Comparison of ENCODE assay signal across 8 mouse cellular contexts in the genomic region with DNA sequence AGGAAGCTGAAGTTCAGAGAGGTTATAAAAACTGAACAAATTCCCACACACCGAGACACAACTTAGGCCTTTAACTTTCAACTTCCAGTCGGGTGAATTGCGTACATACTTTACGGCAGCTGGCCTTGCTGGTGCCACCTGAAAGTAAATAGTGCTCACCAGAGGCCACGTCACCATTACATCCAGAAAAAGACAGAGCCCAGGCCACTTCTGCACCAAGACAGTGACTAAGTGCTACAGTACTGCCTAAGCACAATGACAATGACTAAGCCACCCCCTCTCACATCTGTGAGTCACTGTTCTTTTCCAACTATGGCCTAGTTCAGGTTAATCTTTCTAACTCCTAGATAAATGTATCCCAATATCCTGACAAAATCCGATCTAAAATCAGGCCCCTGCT.
DNase-seq lines count a peak whose midpoint lies in the region; ATAC-seq and TF ChIP-seq lines count a peak whose summit lies in the region.
"Had no signal": no experiment of that assay in that cellular context is flagged by ENCODE, and none has a peak within 500 bp of the region (broad histone marks: within the 10 kb centered on the region; RNA-seq: fewer than 3 reads in every experiment).

No protein-coding gene starts in this region.

- no peak overlapping the region for H3K4me2 ChIP-seq in kidney, embryonic 14.5 days (replicated peaks; ENCODE audit: low read depth, low read length)
- no peak overlapping the region for H3K4me2 ChIP-seq in limb, embryonic 14.5 days (replicated peaks; ENCODE audit: low read depth, low read length, severe bottlenecking)

- no peak for TF ChIP-seq POLR2A in limb, embryonic 14.5 days (IDR thresholded peaks at IDR 0.05; ENCODE audit: borderline replicate concordance, extremely low read depth, insufficient read depth, insufficient read length)

- WGBS in kidney, embryonic 14.5 days = 49% methylated on average over 6 of the region's 6 CpGs
- WGBS in limb, embryonic 14.5 days = 49% methylated on average over 6 of the region's 6 CpGs

- H3K27me3 ChIP-seq in kidney, embryonic 14.5 days (ENCODE audit: control insufficient read depth, insufficient read depth, low read length) = no peaks in the 10 kb centered on the region
- H3K27me3 ChIP-seq in limb, embryonic 14.5 days (ENCODE audit: control insufficient read depth, insufficient read depth, low read length) = no peaks in the 10 kb centered on the region

- no peaks in the 10 kb centered on the region for H3K36me3 ChIP-seq in kidney, embryonic 14.5 days (ENCODE audit: control insufficient read depth, insufficient read depth, low read length)
- no peaks in the 10 kb centered on the region for H3K36me3 ChIP-seq in limb, embryonic 14.5 days (ENCODE audit: control insufficient read depth, insufficient read depth, low read length)

- H3K27ac ChIP-seq in kidney, embryonic 14.5 days (ENCODE audit: low read depth, low read length) = no peak overlapping the region
- no peak overlapping the region for H3K27ac ChIP-seq in limb, embryonic 14.5 days (replicated peaks; ENCODE audit: low read depth, low read length)

- no peaks in the 10 kb centered on the region for H3K9me3 ChIP-seq in kidney, embryonic 14.5 days (ENCODE audit: control insufficient read depth, low read length)
- H3K9me3 ChIP-seq in limb, embryonic 14.5 days (ENCODE audit: control insufficient read depth, low read length) = no peaks in the 10 kb centered on the region

- ATAC-seq in kidney, embryonic 14.5 days (ENCODE audit: low FRiP score, low TSS enrichment) = peak; percentile 76; the same call in 1 of the 2 replicates
- ATAC-seq in limb, embryonic 14.5 days (ENCODE audit: low FRiP score, low read depth) = peak; percentile 12; the same call in 1 of the 2 replicates

- no peak for DNase-seq in kidney, postnatal 14 days
- peak; percentile 58 for DNase-seq in 3T3-L1 (ENCODE audit: low read depth, low spot score)
- peak; percentile 67 for DNase-seq in adrenal gland, adult 2 months
- no peak for DNase-seq in limb, embryonic 14.5 days (ENCODE audit: low spot score)
- no peak for DNase-seq in thymus, postnatal 14 days
- DNase-seq in neural tube, embryonic 10.5 days (ENCODE audit: extremely low spot score, low spot score) = no peak
- DNase-seq: cerebellum, postnatal 36 days had no signal

- H3K4me1 ChIP-seq in kidney, embryonic 14.5 days (ENCODE audit: control insufficient read depth, insufficient read depth, low read length) = no peaks in the 10 kb centered on the region
- no peaks in the 10 kb centered on the region for H3K4me1 ChIP-seq in limb, embryonic 14.5 days (ENCODE audit: control insufficient read depth, insufficient read depth, low read length)

- no peak overlapping the region for H3K9ac ChIP-seq in kidney, embryonic 14.5 days (ENCODE audit: low read depth, low read length)
- no peak overlapping the region for H3K9ac ChIP-seq in limb, embryonic 14.5 days (ENCODE audit: low read depth, low read length, severe bottlenecking)

- H3K4me3 ChIP-seq in kidney, embryonic 14.5 days (ENCODE audit: low read length) = no peak overlapping the region
- H3K4me3 ChIP-seq in limb, embryonic 14.5 days (replicated peaks; ENCODE audit: low read length) = no peak overlapping the region

Comparison
In these comparisons a context has a peak if more than half of its experiments do, and no peak if none do; other contexts are left out.
1. DNase-seq: peak in 3T3-L1 (single experiment) and adrenal gland, adult 2 months (single experiment); none in kidney, postnatal 14 days (single experiment), limb, embryonic 14.5 days (single experiment), thymus, postnatal 14 days (single experiment) and neural tube, embryonic 10.5 days (single experiment).